Mouse (Mus musculus): Measurements from ENCODE around the gene Cd300e.
"Not testable (repeated sequence)": the region's sequence is repeated elsewhere in the genome, so short reads cannot be mapped to it uniquely, and the experiment has no call there.

GRCm38 (mm10) chr11:115037669-115038068 is 24.3 kb downstream of the Cd300e start, which contains the start of gene Cd300ld5:
- not testable (repeated sequence) for TF ChIP-seq MEF2A (IDR thresholded peaks at IDR 0.05; ENCODE audit: extremely low read depth, insufficient replicate concordance, low read depth, low read length, poor library complexity, severe bottlenecking); POLR2A (IDR thresholded peaks at IDR 0.05; ENCODE audit: control insufficient read depth in 1 of 2, insufficient read depth in 1 of 2, low read depth in 1 of 2, low read length in 2 of 2, poor library complexity in 1 of 2)

Measured in MEL (cell line).